Mouse (Mus musculus) heart, postnatal 36 days (tissue): ENCODE measurements around the gene Brsk1. TPM values are rescaled to one million over a fixed set of nuclear protein-coding genes. Genes with fewer than 3 reads are reported as not detected.

Experiments used
- DNase-seq, 2 experiments: peaks; one replicate each; pipeline ENCODE4 v3.0.0; 2021 to 2022
- intact Hi-C: fragments of 180-260 bp; cut with DNase I; formaldehyde crosslinking; loops from one replicate; pipeline ENCODE4 v1.15.1; 2025
- total RNA-seq, 2 experiments: library from RNA; stranded (reverse); gene quantifications; 2 replicates each; pipeline ENCODE4 v1.2.3; 2021

Gene Brsk1
- total RNA-seq, 2 experiments from 2014 or later = 1.2 TPM

GRCm38 (mm10) chr7:4764946-4765710, 74.7 kb downstream of the Brsk1 start:
- intact Hi-C loops = no loop called here
- no peak for DNase-seq

Other genes starting within 250 kb of the Brsk1 start
- gene Rdh13, start 245.0 kb upstream of the Brsk1 start, total RNA-seq = 10 to 100 TPM; 24.6 to 31.3 TPM
- 1 to 10 TPM; 1.5 to 3.5 TPM for gene Eps8l1, start 229.9 kb upstream of the Brsk1 start, total RNA-seq
- gene Ppp1r12c, start 188.9 kb upstream of the Brsk1 start, total RNA-seq = 10 to 100 TPM; 59.7 to 62.2 TPM
- gene Tnnt1, start 174.2 kb upstream of the Brsk1 start, total RNA-seq = 10 to 100 TPM; 20.0 to 21.3 TPM
- over 10,000 TPM in 1 of 2 experiments, 1,000 to 10,000 TPM in 1; 9,756 to 10,673 TPM for gene Tnni3, start 166.4 kb upstream of the Brsk1 start, total RNA-seq
- gene Dnaaf3, start 158.2 kb upstream of the Brsk1 start, total RNA-seq = 1 to 10 TPM; 2.0 to 3.0 TPM
- under 1 TPM; 0.54 to 0.89 TPM for gene Syt5, start 143.1 kb upstream of the Brsk1 start, total RNA-seq
- gene Ptprh, start 86.6 kb upstream of the Brsk1 start, total RNA-seq = not detected
- gene Tmem86b, start 59.2 kb upstream of the Brsk1 start, total RNA-seq = 1 to 10 TPM; 4.2 to 5.1 TPM
- gene Ppp6r1, start 31.6 kb upstream of the Brsk1 start, total RNA-seq = 10 to 100 TPM; 72.1 to 73.7 TPM
- gene Hspbp1, start 5.5 kb upstream of the Brsk1 start, total RNA-seq = 10 to 100 TPM; 27.2 to 34.7 TPM
- under 1 TPM; 0.11 to 0.30 TPM for gene Tmem150b, start 34.6 kb downstream of the Brsk1 start, total RNA-seq
- 10 to 100 TPM; 14.8 to 15.9 TPM for gene Kmt5c, start 49.5 kb downstream of the Brsk1 start, total RNA-seq
- 1 to 10 TPM; 1.9 to 2.3 TPM for gene Cox6b2, start 62.5 kb downstream of the Brsk1 start, total RNA-seq
- gene Fam71e2, start 80.7 kb downstream of the Brsk1 start, total RNA-seq = not detected
- gene Il11, start 92.3 kb downstream of the Brsk1 start, total RNA-seq = not detected
- not detected for gene Tmem190, start 92.3 kb downstream of the Brsk1 start, total RNA-seq
- gene Tmem238, start 99.1 kb downstream of the Brsk1 start, total RNA-seq = 1 to 10 TPM; 4.4 to 5.7 TPM
- gene Rpl28, start 102.3 kb downstream of the Brsk1 start, total RNA-seq = 100 to 1,000 TPM; 515 to 545 TPM
- 10 to 100 TPM; 89.8 to 95.7 TPM for gene Ube2s, start 122.0 kb downstream of the Brsk1 start, total RNA-seq
- not detected for gene Shisa7, start 154.1 kb downstream of the Brsk1 start, total RNA-seq
- 1 to 10 TPM; 3.9 to 4.6 TPM for gene Isoc2b, start 179.7 kb downstream of the Brsk1 start, total RNA-seq
- 10 to 100 TPM; 45.4 to 48.8 TPM for gene Isoc2a, start 186.5 kb downstream of the Brsk1 start, total RNA-seq
- not detected for gene Gm36210, start 215.9 kb downstream of the Brsk1 start, total RNA-seq
- gene Zfp628, start 224.6 kb downstream of the Brsk1 start, total RNA-seq = 1 to 10 TPM; 7.2 to 9.2 TPM
- gene Nat14, start 231.4 kb downstream of the Brsk1 start, total RNA-seq = 1 to 10 TPM; 4.3 to 5.1 TPM
- gene Ssc5d, start 235.2 kb downstream of the Brsk1 start, total RNA-seq = 1 to 10 TPM; 3.9 to 4.1 TPM